15 mouse cellular contexts compared by ENCODE assay signal in genomic region chr17:4825221-4825895, GRCm38 (mm10).
DNase-seq lines count a peak whose midpoint lies in the region.
"Had no signal": no experiment of that assay in that cellular context is flagged by ENCODE, and none has a peak within 500 bp of the region (broad histone marks: within the 10 kb centered on the region; RNA-seq: fewer than 3 reads in every experiment).

No protein-coding gene starts in this region.

- peak; percentile 29 for DNase-seq in embryo, embryonic 10 days (ENCODE audit: low spot score)
- DNase-seq in embryo, embryonic 9.5 days (ENCODE audit: extremely low spot score): no peak
- peak; percentile 68 for DNase-seq in kidney, adult 9 months
- DNase-seq in kidney, adult 18-20 months: no peak
- peak; percentile 49 for DNase-seq in embryo, embryonic 10.5 days (ENCODE audit: low spot score)
- DNase-seq in forelimb bud, embryonic 11.5 days (ENCODE audit: low read depth, low spot score): peak; percentile 36
- no peak for DNase-seq in frontal cortex, postnatal 14 days (ENCODE audit: low spot score in 2 of 2)
- no peak for DNase-seq in spleen, adult 18-20 months
- DNase-seq: adrenal gland, postnatal 25 days; cerebellum, adult 8-10 months; gastrocnemius, postnatal 36 days; heart, postnatal 36 days; layer of hippocampus, adult 9-11 months; liver; thymus, postnatal 14 days had no signal

Comparison
In these comparisons a context has a peak if more than half of its experiments do, and no peak if none do; other contexts are left out.
1. DNase-seq: peak in embryo, embryonic 10 days (single experiment), kidney, adult 9 months (single experiment), embryo, embryonic 10.5 days (single experiment) and forelimb bud, embryonic 11.5 days (single experiment); none in embryo, embryonic 9.5 days (single experiment), kidney, adult 18-20 months (single experiment), frontal cortex, postnatal 14 days (0 of 2) and spleen, adult 18-20 months (0 of 2).